Mouse (Mus musculus): ENCODE results near the gene Ttc24.
A peak's percentile ranks its signal among the peaks of the same experiment; 100 is the strongest.

Gene Ttc24

GRCm38 (mm10) chr3:88078204-88078603, at the start of gene Ttc24:
TSS of gene Ttc24 (minus strand) at chr3:88078304.
- no peak for DNase-seq (ENCODE audit: low spot score)

GRCm38 (mm10) chr3:88127636-88128035, 49.5 kb upstream of the Ttc24 start:
- DNase-seq (ENCODE audit: low spot score), result no peak

- no peak for DNase-seq (ENCODE audit: low spot score)
These were observed 48.1 kb upstream of the Ttc24 start for GRCm38 (mm10) chr3:88126181-88126580.

GRCm38 (mm10) chr3:88125195-88125594, 47.1 kb upstream of the Ttc24 start:
- peak; percentile 59 for DNase-seq (ENCODE audit: low spot score)

- DNase-seq (ENCODE audit: low spot score), result no peak
These were observed 43.3 kb upstream of the Ttc24 start for GRCm38 (mm10) chr3:88121164-88122131.

- peak; percentile 55 for DNase-seq (ENCODE audit: low spot score)
These were observed 42.1 kb upstream of the Ttc24 start for GRCm38 (mm10) chr3:88120117-88120651.

- no peak for DNase-seq (ENCODE audit: low spot score)
These were observed 36.3 kb upstream of the Ttc24 start for GRCm38 (mm10) chr3:88114396-88114795.

- DNase-seq (ENCODE audit: low spot score), result no peak
These were observed 31.0 kb upstream of the Ttc24 start for GRCm38 (mm10) chr3:88109126-88109525.

- DNase-seq (ENCODE audit: low spot score), result no peak
These were observed 28.0 kb upstream of the Ttc24 start for GRCm38 (mm10) chr3:88106126-88106525.

- DNase-seq (ENCODE audit: low spot score), result no peak
These were observed 24.5 kb upstream of the Ttc24 start for GRCm38 (mm10) chr3:88102611-88103010.

GRCm38 (mm10) chr3:88102196-88102595, 24.1 kb upstream of the Ttc24 start:
- no peak for DNase-seq (ENCODE audit: low spot score)

GRCm38 (mm10) chr3:88101736-88102135, 23.6 kb upstream of the Ttc24 start:
- DNase-seq (ENCODE audit: low spot score), result no peak

GRCm38 (mm10) chr3:88100251-88100650, 22.1 kb upstream of the Ttc24 start:
- DNase-seq (ENCODE audit: low spot score), result no peak

- no peak for DNase-seq (ENCODE audit: low spot score)
These were observed 19.6 kb upstream of the Ttc24 start for GRCm38 (mm10) chr3:88097666-88098065.

- no peak for DNase-seq (ENCODE audit: low spot score)
These were observed 16.0 kb upstream of the Ttc24 start for GRCm38 (mm10) chr3:88094126-88094525.

GRCm38 (mm10) chr3:88090616-88091015, 12.5 kb upstream of the Ttc24 start:
- DNase-seq (ENCODE audit: low spot score), result no peak

GRCm38 (mm10) chr3:88090106-88090505, 12.0 kb upstream of the Ttc24 start:
- DNase-seq (ENCODE audit: low spot score), result no peak

GRCm38 (mm10) chr3:88087688-88088087, 9.6 kb upstream of the Ttc24 start:
- DNase-seq (ENCODE audit: low spot score), result peak; percentile 33

- DNase-seq (ENCODE audit: low spot score), result no peak
These were observed 7.4 kb upstream of the Ttc24 start for GRCm38 (mm10) chr3:88085459-88085858.

- DNase-seq (ENCODE audit: low spot score), result no peak
These were observed 5.9 kb upstream of the Ttc24 start for GRCm38 (mm10) chr3:88084001-88084400.

- DNase-seq (ENCODE audit: low spot score), result peak; percentile 76
These were observed 4.6 kb upstream of the Ttc24 start for GRCm38 (mm10) chr3:88082663-88083062.

GRCm38 (mm10) chr3:88082224-88082618, 4.1 kb upstream of the Ttc24 start:
- no peak for DNase-seq (ENCODE audit: low spot score)
